11 mouse cellular contexts compared by ENCODE assay signal in the genomic region with DNA sequence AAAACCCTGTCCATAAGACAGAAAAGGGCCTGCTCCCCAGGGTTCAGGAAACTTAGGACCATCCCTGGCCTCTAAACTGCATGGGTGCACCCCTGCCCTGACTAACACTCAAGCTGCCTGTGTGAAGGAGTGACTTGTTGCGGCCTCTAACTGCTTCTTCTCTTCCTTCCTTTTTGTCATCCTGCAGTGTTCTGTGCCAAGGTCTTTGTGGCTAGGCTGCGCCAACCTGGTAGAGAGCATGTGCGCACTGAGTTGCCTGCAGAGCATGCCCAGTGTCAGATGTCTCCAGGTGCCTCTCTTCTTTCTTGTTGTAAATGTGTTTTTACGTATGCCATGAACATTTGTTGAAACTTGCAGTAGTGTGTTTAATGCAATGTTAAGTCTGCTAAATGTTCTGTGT. TPM values are rescaled to one million over a fixed set of nuclear protein-coding genes. Genes with fewer than 3 reads are reported as not detected.
DNase-seq lines count a peak whose midpoint lies in the region; TF ChIP-seq lines count a peak whose summit lies in the region.
"Had no signal": no experiment of that assay in that cellular context is flagged by ENCODE, and none has a peak within 500 bp of the region (broad histone marks: within the 10 kb centered on the region; RNA-seq: fewer than 3 reads in every experiment).

No protein-coding gene starts in this region.

- no peak overlapping the region for H3K4me3 ChIP-seq in left cerebral cortex, adult 2 months
- H3K4me3 ChIP-seq in cerebellum, adult 2 months (replicated peaks; ENCODE audit: insufficient read depth, low read depth, low read length) = no peak overlapping the region
- H3K4me3 ChIP-seq: heart, adult 2 months; megakaryocyte, embryonic 14.5 days had no signal

- peak overlapping the region; percentile 20; the same call in 1 of the 2 replicates for H3K27ac ChIP-seq in left cerebral cortex, adult 2 months
- H3K27ac ChIP-seq in cerebellum, adult 2 months (ENCODE audit: insufficient read depth, low read length) = peak overlapping the region; percentile 57; the same call in 1 of the 2 replicates
- H3K27ac ChIP-seq: heart, adult 2 months had no signal

- no peak for TF ChIP-seq CTCF in left cerebral cortex, adult 2 months (IDR thresholded peaks at IDR 0.05)
- TF ChIP-seq CTCF in cerebellum, adult 2 months (IDR thresholded peaks at IDR 0.05; ENCODE audit: borderline replicate concordance, insufficient read depth, low read depth, low read length) = no peak

- DNase-seq in left cerebral cortex, adult 2 months (ENCODE audit: extremely low spot score in 1 of 2, low spot score in 2 of 2) = no peak
- no peak for DNase-seq in left cerebral cortex, postnatal 36 days (ENCODE audit: low spot score in 2 of 2)
- DNase-seq in adrenal gland, adult 8-10 months = peak; percentile 80
- peak; percentile 70 to 84 for DNase-seq in cerebellum, adult 2 months
- peak; percentile 31 to 47 for DNase-seq in thymus, adult 18-20 months
- DNase-seq in spleen, postnatal 14 days (ENCODE audit: low spot score in 2 of 2) = no peak
- DNase-seq in gastrocnemius, adult 8-10 months (ENCODE audit: low spot score in 2 of 2) = no peak
- no peak for DNase-seq in gastrocnemius, postnatal 25 days
- DNase-seq: spleen, adult 18-20 months had no signal

- no peak for TF ChIP-seq POLR2A in cerebellum, adult 2 months (IDR thresholded peaks at IDR 0.05; ENCODE audit: borderline replicate concordance, insufficient read depth, low read length)

- H3K4me1 ChIP-seq in cerebellum, adult 2 months (ENCODE audit: control insufficient read depth, insufficient read depth, low read length) = peaks cover 36% of the 10 kb centered on the region

- intact Hi-C loops in left cerebral cortex, adult 2 months (cut with DNase I) = no loop called here
- intact Hi-C loops in left cerebral cortex, postnatal 36 days (cut with DNase I) = no loop called here

- WGBS in cerebellum, adult 2 months = 9% methylated on average over 4 of the region's 4 CpGs

- no peaks in the 10 kb centered on the region for H3K27me3 ChIP-seq in cerebellum, adult 2 months (ENCODE audit: control insufficient read depth, insufficient read depth, low read length)
- H3K27me3 ChIP-seq: megakaryocyte, embryonic 14.5 days had no signal

RNA-seq across cellular contexts. Expression of gene Fbxw11, which starts 37.5 kb away (rescaled TPM):
- 100 to 1,000 TPM; 122 to 125 TPM for total RNA-seq in left cerebral cortex, adult 2 months (2021)
- 100 to 1,000 TPM; 119 to 124 TPM for total RNA-seq in left cerebral cortex, postnatal 36 days (2021)
- total RNA-seq in adrenal gland, adult 8-10 months (2022) = 100 to 1,000 TPM; 117 to 132 (median 119) TPM
- 122 and 132 TPM in 2 replicates for polyA plus RNA-seq in cerebellum, adult 2 months (2012; rRNA removed)
- total RNA-seq in gastrocnemius, adult 8-10 months (2022) = 10 to 100 TPM; 59.8 to 72.7 (median 66.6) TPM
- 10 to 100 TPM; 41.5 to 52.7 TPM for total RNA-seq in gastrocnemius, postnatal 25 days (2021)

Comparison
In these comparisons a context has a peak if more than half of its experiments do, and no peak if none do; other contexts are left out.
1. DNase-seq: peak in adrenal gland, adult 8-10 months (single experiment), cerebellum, adult 2 months (2 of 2) and thymus, adult 18-20 months (2 of 2); none in left cerebral cortex, adult 2 months (0 of 2), left cerebral cortex, postnatal 36 days (0 of 2), spleen, postnatal 14 days (0 of 2), gastrocnemius, adult 8-10 months (0 of 2) and gastrocnemius, postnatal 25 days (single experiment).